ENCODE assay signal across 10 mouse cellular contexts in genomic region chr5:136714232-136714875, GRCm38 (mm10). TPM values are rescaled to one million over a fixed set of nuclear protein-coding genes. Genes with fewer than 3 reads are reported as not detected.
A peak's percentile ranks its signal among the peaks of the same experiment; 100 is the strongest.
DNase-seq lines count a peak whose midpoint lies in the region; ATAC-seq and TF ChIP-seq lines count a peak whose summit lies in the region.
"Had no signal": no experiment of that assay in that cellular context is flagged by ENCODE, and none has a peak within 500 bp of the region (broad histone marks: within the 10 kb centered on the region; RNA-seq: fewer than 3 reads in every experiment).

No protein-coding gene starts in this region.

- ATAC-seq in hindbrain, postnatal 0 days, result no peak
- ATAC-seq in stomach, embryonic 14.5 days (ENCODE audit: insufficient number of reproducible peaks, insufficient read depth, low FRiP score, low read depth), result no peak
- ATAC-seq in monocyte, adult 5-6 weeks (replicated peaks; ENCODE audit: insufficient number of reproducible peaks, low FRiP score, low TSS enrichment, poor library complexity, severe bottlenecking), result no peak

- H3K27ac ChIP-seq in hindbrain, postnatal 0 days, result no peak overlapping the region
- no peak overlapping the region for H3K27ac ChIP-seq in stomach, embryonic 14.5 days (ENCODE audit: low read length)

- peaks cover 11% of the 10 kb centered on the region; the same call in 1 of the 2 replicates for H3K4me1 ChIP-seq in hindbrain, postnatal 0 days (ENCODE audit: insufficient read depth, low read length)
- H3K4me1 ChIP-seq in stomach, embryonic 14.5 days (ENCODE audit: control insufficient read depth, insufficient read depth, low read length), result no peaks in the 10 kb centered on the region

- H3K4me3 ChIP-seq in hindbrain, postnatal 0 days (ENCODE audit: low read length), result 0 out of 2 replicates have a peak overlapping the region, but pooled peaks have one; percentile 9
- no peak overlapping the region; the same call in 1 of the 2 replicates for H3K4me3 ChIP-seq in stomach, embryonic 14.5 days (ENCODE audit: low read depth, low read length)
- H3K4me3 ChIP-seq: myocyte had no signal

- peak overlapping the region; percentile 38 for H3K4me2 ChIP-seq in hindbrain, postnatal 0 days (ENCODE audit: low read depth, low read length)
- H3K4me2 ChIP-seq in stomach, embryonic 14.5 days (replicated peaks; ENCODE audit: low read depth, low read length), result peak overlapping the region; percentile 14

- peak; percentile 30 for DNase-seq in embryo, embryonic 11 days
- DNase-seq in embryo, embryonic 10 days (ENCODE audit: low spot score), result no peak
- peak; percentile 47 for DNase-seq in retina, postnatal 1 day
- no peak for DNase-seq in retina, embryonic 14.5 days (ENCODE audit: low spot score)
- peak; percentile 28 for DNase-seq in hindbrain, postnatal 0 days (ENCODE audit: low spot score)
- no peak for DNase-seq in B cell, adult 2 months

- H3K9ac ChIP-seq in hindbrain, postnatal 0 days (replicated peaks; ENCODE audit: low read length), result no peak overlapping the region
- H3K9ac ChIP-seq in stomach, embryonic 14.5 days (replicated peaks; ENCODE audit: low read depth, low read length), result no peak overlapping the region

- H3K27me3 ChIP-seq in hindbrain, postnatal 0 days (ENCODE audit: insufficient read depth, low read length), result no peaks in the 10 kb centered on the region
- H3K27me3 ChIP-seq in stomach, embryonic 14.5 days (ENCODE audit: control insufficient read depth, insufficient read depth, low read length), result no peaks in the 10 kb centered on the region

- no peaks in the 10 kb centered on the region for H3K9me3 ChIP-seq in hindbrain, postnatal 0 days (ENCODE audit: low read length)
- H3K9me3 ChIP-seq in stomach, embryonic 14.5 days (ENCODE audit: control insufficient read depth, low read depth, low read length), result no peaks in the 10 kb centered on the region

- whole genome bisulfite sequencing in hindbrain, postnatal 0 days, result 23% methylated on average over 32 of the region's 32 CpGs
- 24% methylated on average over 32 of the region's 32 CpGs for WGBS in stomach, embryonic 14.5 days

- H3K36me3 ChIP-seq in hindbrain, postnatal 0 days (ENCODE audit: insufficient read depth, low read length), result no peaks in the 10 kb centered on the region
- H3K36me3 ChIP-seq in stomach, embryonic 14.5 days (ENCODE audit: control insufficient read depth, insufficient read depth, low read length), result no peaks in the 10 kb centered on the region

- no peak for TF ChIP-seq CTCF in hindbrain, postnatal 0 days (IDR thresholded peaks at IDR 0.05; ENCODE audit: low read depth)

RNA-seq across cellular contexts. Expression of gene Myl10, which starts 21.4 kb away (rescaled TPM):
- total RNA-seq in hindbrain, postnatal 0 days (2014; rRNA removed), result not detected in 2 replicates
- polyA plus RNA-seq in hindbrain, postnatal 0 days (2015; fragmentation: Nextera tagmentation; extraction: Ambion mirVana), result not detected in 2 replicates
- polyA plus RNA-seq in stomach, embryonic 14.5 days (2014; fragmentation: Nextera tagmentation; extraction: Ambion mirVana), result not detected in 2 replicates
- not detected in 3 replicates for total RNA-seq in monocyte, adult 5-6 weeks (2017)
- polyA plus RNA-seq: cortical plate, adult 2 months had no signal

Comparison
In these comparisons a context has a peak if more than half of its experiments do, and no peak if none do; other contexts are left out.
1. DNase-seq: peak in embryo, embryonic 11 days (single experiment), retina, postnatal 1 day (single experiment) and hindbrain, postnatal 0 days (single experiment); none in embryo, embryonic 10 days (single experiment), retina, embryonic 14.5 days (single experiment) and B cell, adult 2 months (0 of 2).